Mouse (Mus musculus): ENCODE results near the gene Rpl39. TPM values are rescaled to one million over a fixed set of nuclear protein-coding genes. Genes with fewer than 3 reads are reported as not detected.

The Rpl39 gene
- 334 and 387 TPM in 2 replicates for polyA plus RNA-seq (2012)

DNA sequence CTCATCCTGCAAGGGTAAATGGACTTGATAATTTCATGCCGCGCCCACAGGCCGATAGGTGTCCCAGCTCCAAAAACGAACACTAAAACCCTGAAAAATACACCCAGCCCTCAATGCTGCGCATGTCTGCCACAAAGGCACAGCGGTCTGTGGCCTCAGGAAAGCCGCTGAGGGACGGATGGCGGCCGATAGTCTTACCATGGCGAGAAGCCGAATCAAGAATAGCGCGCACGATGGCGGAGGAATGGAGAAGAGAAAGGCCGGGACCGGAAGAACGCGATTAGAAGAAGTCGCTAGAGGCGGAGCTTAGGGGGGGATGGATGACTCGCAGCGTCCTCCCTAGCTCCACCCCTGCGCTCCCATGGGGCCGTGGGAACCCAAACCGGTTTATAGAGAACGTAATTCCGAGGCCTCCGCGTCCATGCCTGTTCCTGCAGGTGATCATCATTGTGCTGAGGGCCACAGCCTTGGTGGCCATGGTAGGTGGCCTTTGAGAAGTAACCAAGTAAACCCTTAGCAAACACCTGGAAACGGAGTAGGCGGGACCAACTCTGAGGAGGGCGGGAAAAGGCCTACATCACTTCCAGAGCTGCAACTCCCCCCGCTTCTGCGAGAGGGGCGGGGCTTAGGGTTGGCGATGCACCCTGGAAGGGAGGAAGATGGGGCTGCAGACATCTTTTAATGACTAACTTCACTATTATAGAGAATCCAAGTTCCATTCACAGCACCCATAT lies at the start of gene Rpl39:
Gene Rpl39, minus strand, starts transcription at position 476 of the 734 bp plus-strand sequence.

DNA sequence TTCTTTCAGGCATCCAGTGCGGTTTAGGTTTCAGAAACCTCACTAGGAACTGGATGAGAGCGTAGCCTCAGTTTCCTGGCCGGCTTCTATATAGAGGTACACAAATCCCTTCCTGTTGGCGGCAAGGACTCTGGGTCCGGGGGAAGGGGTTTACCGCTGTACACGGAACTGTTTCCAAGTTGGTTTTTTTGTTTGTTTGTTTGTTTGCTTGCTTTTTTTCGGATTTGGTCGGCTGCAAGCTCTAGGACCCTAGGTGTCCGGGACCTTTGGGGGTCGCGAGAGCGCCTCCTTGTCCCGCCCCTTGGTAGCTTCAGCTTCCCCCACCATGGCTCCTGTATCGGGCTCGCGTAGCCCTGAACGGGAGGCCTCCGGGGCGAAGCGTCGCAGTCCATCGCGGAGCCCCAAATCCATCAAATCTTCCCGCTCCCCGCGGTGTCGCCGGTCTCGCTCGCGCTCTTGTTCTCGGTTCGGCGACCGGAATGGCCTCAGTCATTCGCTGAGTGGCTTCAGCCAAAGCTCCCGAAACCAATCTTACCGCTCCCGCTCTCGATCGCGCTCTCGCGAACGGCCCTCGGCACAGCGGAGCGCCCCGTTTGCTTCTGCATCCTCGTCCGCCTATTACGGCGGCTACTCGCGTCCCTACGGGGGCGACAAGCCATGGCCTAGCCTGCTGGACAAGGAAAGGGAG lies 41.6 kb upstream of the Rpl39 start, which contains the start of gene Nkap:
Gene Nkap, plus strand, starts transcription at position 125 of the 688 bp plus-strand sequence.

GRCm38 (mm10) chrX:37110193-37110880 lies 25.1 kb upstream of the Rpl39 start, which contains the start of gene Upf3b:
Upf3b (minus strand) TSS chrX:37110322.

DNA sequence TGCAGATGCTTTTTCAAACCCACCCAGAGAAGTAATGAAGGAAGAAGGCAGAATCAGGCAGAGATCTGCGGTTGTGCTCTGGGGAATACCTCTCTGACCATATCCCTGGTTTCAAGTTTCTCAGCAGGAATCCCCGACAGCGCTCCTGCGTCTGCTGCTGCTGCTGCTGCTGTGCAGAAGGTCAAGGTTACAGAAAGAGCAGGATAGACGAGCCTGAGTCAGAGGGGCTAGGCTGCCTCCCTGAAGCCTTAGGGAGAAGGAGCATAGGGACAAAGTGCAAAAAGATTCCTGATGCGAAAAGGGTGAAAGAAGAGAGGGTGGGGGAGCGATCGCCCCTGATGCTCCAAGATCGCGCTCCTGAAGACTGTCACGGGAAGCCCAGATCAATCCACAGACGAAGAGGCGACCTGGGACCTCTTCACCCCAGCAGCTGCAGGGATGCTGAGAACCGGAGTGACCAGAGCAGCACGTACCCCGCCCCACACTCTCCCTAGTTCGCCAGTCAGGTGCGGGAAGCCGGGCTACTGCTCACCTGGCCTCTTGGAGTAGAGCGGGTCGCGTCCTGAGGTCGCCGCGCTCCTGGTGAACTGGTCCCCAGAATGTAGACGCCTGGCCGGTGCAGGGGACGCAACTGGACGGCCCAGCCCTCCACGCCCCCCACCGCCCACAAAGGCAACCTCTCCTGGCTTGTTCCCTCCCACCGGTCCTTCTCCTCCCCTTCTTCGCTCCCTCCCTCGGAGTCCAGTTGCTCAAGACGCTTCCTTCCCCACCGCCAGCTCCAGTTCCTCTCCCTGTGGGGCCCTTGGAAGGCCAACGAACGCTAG lies 36.9 kb downstream of the Rpl39 start, which contains the start of gene Sowahd:
Gene Sowahd, plus strand, starts transcription at position 780 of the 824 bp plus-strand sequence.

Other genes with a start within 250 kb of the Rpl39 start
- gene Ube2a, start 211.5 kb downstream of the Rpl39 start, polyA plus RNA-seq (2012): 150 and 230 TPM in 2 replicates
- gene C330007P06Rik, start 211.3 kb downstream of the Rpl39 start, polyA plus RNA-seq (2012): 1.7 and 2.2 TPM in 2 replicates
- 1.1 and 1.4 TPM in 2 replicates for gene Nkrf, start 182.5 kb downstream of the Rpl39 start, polyA plus RNA-seq (2012)
- 11.8 and 18.5 TPM in 2 replicates for gene Sept6, start 93.6 kb downstream of the Rpl39 start, polyA plus RNA-seq (2012)
- 0.70 and 0.79 TPM in 2 replicates for gene Sowahd, start 36.6 kb downstream of the Rpl39 start, polyA plus RNA-seq (2012)
- 7.4 and 13.5 TPM in 2 replicates for gene Upf3b, start 24.9 kb upstream of the Rpl39 start, polyA plus RNA-seq (2012)
- 4.5 and 4.7 TPM in 2 replicates for gene Nkap, start 41.4 kb upstream of the Rpl39 start, polyA plus RNA-seq (2012)
- gene Akap14, start 83.4 kb upstream of the Rpl39 start, polyA plus RNA-seq (2012): not detected in 2 replicates
- gene Ndufa1, start 105.8 kb upstream of the Rpl39 start, polyA plus RNA-seq (2012): 322 and 341 TPM in 2 replicates
- gene Rnf113a1, start 105.8 kb upstream of the Rpl39 start, polyA plus RNA-seq (2012): 5.8 and 6.3 TPM in 2 replicates
- gene Gm9, start 125.6 kb upstream of the Rpl39 start, polyA plus RNA-seq (2012): not detected in 2 replicates
- not detected in 2 replicates for gene Rhox1, start 136.9 kb upstream of the Rpl39 start, polyA plus RNA-seq (2012)
- not detected in 2 replicates for gene Rhox2a, start 159.6 kb upstream of the Rpl39 start, polyA plus RNA-seq (2012)
- gene Rhox3a, start 164.5 kb upstream of the Rpl39 start, polyA plus RNA-seq (2012): not detected in 2 replicates
- not detected in 2 replicates for gene Rhox4a, start 179.9 kb upstream of the Rpl39 start, polyA plus RNA-seq (2012)